Mouse (Mus musculus) forebrain, embryonic 13.5 days (tissue): ENCODE measurements around the gene Nup210. TPM values are rescaled to one million over a fixed set of nuclear protein-coding genes. Genes with fewer than 3 reads are reported as not detected.

Experiments
- ATAC-seq: fragments of 200-750 bp; cut with Nextera tagmentation; 2 replicates; pipeline ENCODE4 v1.8.0; 2017
- H3K27ac ChIP-seq: fragments of 300-500 bp; sonication (generic); 2 replicates; pipeline ENCODE4 v1.5.1; 2015; ENCODE audit warnings: inconsistent platforms, mild to moderate bottlenecking, moderate library complexity
- H3K27me3 ChIP-seq: fragments of 300-500 bp; sonication (generic); 2 replicates; pipeline ENCODE4 v1.6.1; 2015; ENCODE audit warnings: mild to moderate bottlenecking, inconsistent platforms
- H3K36me3 ChIP-seq: fragments of 300-500 bp; sonication (generic); 2 replicates; pipeline ENCODE4 v1.6.1; 2015; ENCODE audit warnings: mild to moderate bottlenecking, inconsistent platforms; ENCODE audit not compliant: poor library complexity, severe bottlenecking
- H3K4me1 ChIP-seq: fragments of 300-500 bp; sonication (generic); 2 replicates; pipeline ENCODE4 v1.6.1; 2015; ENCODE audit warnings: inconsistent platforms
- H3K4me2 ChIP-seq: fragments of 300-500 bp; sonication (generic); 2 replicates; pipeline ENCODE4 v1.6.1; 2015; ENCODE audit warnings: inconsistent platforms, mild to moderate bottlenecking, moderate library complexity
- H3K4me3 ChIP-seq: fragments of 300-500 bp; sonication (generic); 2 replicates; pipeline ENCODE4 v1.5.1; 2015; ENCODE audit warnings: mild to moderate bottlenecking, inconsistent platforms
- H3K9ac ChIP-seq: fragments of 300-500 bp; sonication (generic); 2 replicates; pipeline ENCODE4 v1.6.1; 2015; ENCODE audit warnings: mild to moderate bottlenecking, inconsistent platforms
- H3K9me3 ChIP-seq: fragments of 300-500 bp; sonication (generic); replicated peaks from 2 replicates; pipeline ENCODE4 v1.6.1; 2016; ENCODE audit warnings: inconsistent platforms
- WGBS: fragments of 180-500 bp; shearing (Covaris S2); methylation state at CpG from one replicate; pipeline ENCODE4 v1.1.7; 2015; 5-methylcytosine and 5-hydroxymethylcytosine counted together
- polyA plus RNA-seq: library from polyadenylated mRNA; unstranded; fragments of >200 nt; fragmentation: Nextera tagmentation; extraction: Ambion mirVana; gene quantifications from 2 replicates; pipeline ENCODE4 v1.2.1, GENCODE M21; 2015

Nup210 gene
- polyA plus RNA-seq, 1 experiment from 2014 or later, result 17.1 TPM

DNA sequence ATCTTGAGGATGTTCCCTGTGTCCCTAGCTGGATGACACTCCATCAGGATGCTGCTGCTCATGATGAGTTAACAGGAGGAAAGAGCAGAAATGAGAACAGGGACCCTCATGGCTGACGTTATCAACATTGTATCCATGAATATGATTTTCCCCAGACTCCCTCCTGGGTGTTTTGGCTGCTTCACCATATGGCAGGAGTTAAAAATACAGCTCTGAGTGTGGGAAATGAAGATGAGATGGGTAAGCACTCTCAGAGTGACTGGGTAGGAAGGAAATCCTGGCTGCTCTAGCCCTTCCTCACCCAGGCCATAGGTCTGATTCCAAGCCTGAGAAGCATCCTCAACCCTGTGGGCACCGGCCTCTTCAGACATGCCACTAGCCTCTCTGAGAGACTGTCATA lies 142.3 kb downstream of the Nup210 start:
- no peak overlapping the region for H3K4me2 ChIP-seq
- H3K27ac ChIP-seq, result no peak overlapping the region
- no peaks in the 10 kb centered on the region for H3K27me3 ChIP-seq
- no peak overlapping the region for H3K9ac ChIP-seq
- no peak overlapping the region for H3K4me3 ChIP-seq
- H3K9me3 ChIP-seq, result no peaks in the 10 kb centered on the region
- H3K36me3 ChIP-seq, result no peaks in the 10 kb centered on the region
- 88% methylated on average over 2 of the region's 2 CpGs for WGBS
- ATAC-seq, result no peak
- H3K4me1 ChIP-seq, result peaks cover 12% of the 10 kb centered on the region

DNA sequence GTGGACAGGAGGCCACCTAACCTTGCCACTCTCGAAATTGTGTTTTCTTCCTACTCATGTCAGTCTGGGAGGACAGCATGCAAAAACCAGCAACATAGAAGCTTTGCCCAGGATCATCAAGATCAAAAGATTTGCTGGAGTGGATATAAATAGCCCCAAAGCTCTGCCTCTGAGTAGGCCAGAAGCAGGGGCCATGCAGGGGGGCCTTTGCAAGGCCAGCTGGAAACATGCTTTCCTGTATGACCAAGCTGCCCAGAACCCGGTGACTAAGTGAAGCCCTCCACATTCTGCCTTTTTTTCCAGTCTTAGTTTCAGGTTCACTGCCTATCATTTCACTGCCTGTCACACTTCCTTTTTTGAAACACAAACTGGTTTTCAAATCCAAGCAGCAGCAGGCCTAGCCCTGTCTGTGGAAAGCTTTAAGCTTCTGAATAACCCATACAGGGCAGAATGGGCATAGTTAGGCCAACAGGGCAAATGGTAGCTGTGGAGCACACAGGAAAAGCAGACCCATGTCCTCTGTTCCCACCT lies 147.2 kb downstream of the Nup210 start:
- H3K27ac ChIP-seq, result peak overlapping the region; percentile 36; the same call in 1 of the 2 replicates
- no peak overlapping the region for H3K9ac ChIP-seq
- no peak for ATAC-seq
- no peaks in the 10 kb centered on the region for H3K9me3 ChIP-seq
- no peaks in the 10 kb centered on the region for H3K27me3 ChIP-seq
- H3K4me3 ChIP-seq, result no peak overlapping the region
- 37% methylated on average over 2 of the region's 2 CpGs for WGBS
- H3K36me3 ChIP-seq, result no peaks in the 10 kb centered on the region
- H3K4me1 ChIP-seq, result peaks cover 13% of the 10 kb centered on the region
- no peak overlapping the region for H3K4me2 ChIP-seq

Other genes with a start within 250 kb of the Nup210 start
- gene Iqsec1, start 128.1 kb downstream of the Nup210 start, polyA plus RNA-seq, result 10.0 and 12.4 TPM in 2 replicates
- gene Hdac11, start 39.8 kb upstream of the Nup210 start, polyA plus RNA-seq, result 15.3 and 21.0 TPM in 2 replicates
- gene Fbln2, start 95.6 kb upstream of the Nup210 start, polyA plus RNA-seq, result 8.5 and 12.2 TPM in 2 replicates